Mouse (Mus musculus) megakaryocyte, embryonic 14.5 days (primary cell): ENCODE results near the gene Nfil3. TPM values are rescaled to one million over a fixed set of nuclear protein-coding genes. Genes with fewer than 3 reads are reported as not detected.
A peak's percentile ranks its signal among the peaks of the same experiment; 100 is the strongest.

Experiments
- H3K27me3 ChIP-seq: replicated peaks from 2 replicates; pipeline ENCODE3; 2012; ENCODE audit warnings: inconsistent platforms
- H3K36me3 ChIP-seq: replicated peaks from 2 replicates; pipeline ENCODE3; 2012; ENCODE audit warnings: low read length, inconsistent platforms, mixed read lengths
- H3K4me1 ChIP-seq: 2 replicates; pipeline ENCODE4 v1.6.1; 2012; ENCODE audit warnings: inconsistent platforms
- H3K4me3 ChIP-seq: replicated peaks from 2 replicates; pipeline ENCODE3; 2012; ENCODE audit warnings: moderate library complexity, mild to moderate bottlenecking, inconsistent platforms
- H3K9me3 ChIP-seq: 2 replicates; pipeline ENCODE4 v1.6.1; 2012; ENCODE audit warnings: inconsistent platforms
- FLI1 ChIP-seq: IDR thresholded peaks from 2 replicates; pipeline ENCODE4 v1.6.1; 2012; ENCODE audit warnings: low read length, inconsistent platforms, mixed read lengths
- GATA1 ChIP-seq: IDR thresholded peaks from 3 replicates; pipeline ENCODE4 v1.6.1; 2012; ENCODE audit warnings: mixed read lengths, low read length, inconsistent platforms, borderline replicate concordance
- polyA plus RNA-seq: library from polyadenylated mRNA; stranded (reverse); fragments of >175 nt; gene quantifications from 2 replicates; pipeline ENCODE4 v1.2.3, GENCODE M21; 2012; ENCODE audit warnings: low replicate concordance; ENCODE audit not compliant: insufficient read depth

Gene Nfil3
- polyA plus RNA-seq, 1 experiment, result 15.6 TPM

- TF ChIP-seq GATA1 (no peak), FLI1 (no peak)
- Histone ChIP-seq H3K4me3 (peak overlapping the region; percentile 71), H3K4me1 (peaks cover 56% of the 10 kb centered on the region), H3K36me3 (peaks cover 15% of the 10 kb centered on the region), H3K9me3 (no peaks in the 10 kb centered on the region), H3K27me3 (peaks cover 27% of the 10 kb centered on the region)
These were observed 3.7 kb downstream of the Nfil3 start for GRCm38 (mm10) chr13:52977221-52977609.

GRCm38 (mm10) chr13:52976510-52977220, 4.2 kb downstream of the Nfil3 start:
- Histone ChIP-seq H3K9me3 (no peaks in the 10 kb centered on the region), H3K4me3 (peak overlapping the region; percentile 15), H3K36me3 (peaks cover 15% of the 10 kb centered on the region), H3K4me1 (peaks cover 54% of the 10 kb centered on the region), H3K27me3 (peaks cover 28% of the 10 kb centered on the region)
- TF ChIP-seq GATA1 (no peak), FLI1 (no peak)

GRCm38 (mm10) chr13:52976130-52976509, 4.8 kb downstream of the Nfil3 start:
- no peaks in the 10 kb centered on the region for H3K9me3 ChIP-seq
- no peak overlapping the region for H3K4me3 ChIP-seq
- peaks cover 15% of the 10 kb centered on the region for H3K36me3 ChIP-seq
- peaks cover 28% of the 10 kb centered on the region for H3K27me3 ChIP-seq
- TF ChIP-seq FLI1 (no peak), GATA1 (no peak)
- peaks cover 55% of the 10 kb centered on the region for H3K4me1 ChIP-seq

GRCm38 (mm10) chr13:52974676-52975075, 6.2 kb downstream of the Nfil3 start:
- TF ChIP-seq GATA1 (no peak), FLI1 (no peak)
- Histone ChIP-seq H3K9me3 (no peaks in the 10 kb centered on the region), H3K27me3 (peaks cover 23% of the 10 kb centered on the region), H3K4me3 (no peak overlapping the region), H3K4me1 (peaks cover 58% of the 10 kb centered on the region), H3K36me3 (peaks cover 20% of the 10 kb centered on the region)

- Histone ChIP-seq H3K4me3 (no peak overlapping the region), H3K36me3 (peaks cover 31% of the 10 kb centered on the region), H3K4me1 (peaks cover 52% of the 10 kb centered on the region), H3K9me3 (no peaks in the 10 kb centered on the region), H3K27me3 (peaks cover 19% of the 10 kb centered on the region)
- TF ChIP-seq FLI1 (no peak), GATA1 (no peak)
These were observed 7.4 kb downstream of the Nfil3 start for GRCm38 (mm10) chr13:52973427-52973826.

GRCm38 (mm10) chr13:52972626-52973025, 8.2 kb downstream of the Nfil3 start:
- TF ChIP-seq GATA1, result no peak
- TF ChIP-seq FLI1, result no peak
- Histone ChIP-seq H3K36me3 (peaks cover 37% of the 10 kb centered on the region), H3K4me3 (no peak overlapping the region), H3K27me3 (peaks cover 12% of the 10 kb centered on the region), H3K9me3 (0 out of 2 replicates have a peak, but pooled peaks cover 3% of the 10 kb centered on the region), H3K4me1 (peaks cover 44% of the 10 kb centered on the region)

- Histone ChIP-seq H3K4me3 (no peak overlapping the region), H3K9me3 (0 out of 2 replicates have a peak, but pooled peaks cover 9% of the 10 kb centered on the region), H3K4me1 (peaks cover 35% of the 10 kb centered on the region), H3K27me3 (peaks cover 1% of the 10 kb centered on the region), H3K36me3 (peaks cover 43% of the 10 kb centered on the region)
- TF ChIP-seq GATA1 (no peak), FLI1 (no peak)
These were observed 10.0 kb downstream of the Nfil3 start for GRCm38 (mm10) chr13:52970876-52971275.

DNA sequence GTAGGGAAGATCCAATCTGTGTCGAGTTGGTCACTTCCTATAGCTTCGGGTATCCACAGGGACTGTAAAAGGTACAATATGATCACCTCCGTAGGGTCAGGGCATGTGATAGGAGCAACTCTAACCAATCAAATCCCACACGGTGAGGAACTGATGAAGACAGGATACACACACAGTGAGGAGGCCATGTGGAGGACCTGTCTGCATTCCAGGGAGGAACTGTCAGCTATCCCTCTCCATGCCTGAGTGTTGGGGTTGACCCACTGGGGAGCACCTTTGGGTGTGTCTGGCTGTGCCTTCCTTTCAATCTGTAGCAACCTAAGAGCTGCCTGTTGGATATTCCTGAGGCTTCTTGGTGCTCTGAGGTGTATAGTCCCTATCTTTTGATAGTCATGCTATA, 18.0 kb downstream of the Nfil3 start:
- TF ChIP-seq GATA1, result no peak
- Histone ChIP-seq H3K4me1 (no peaks in the 10 kb centered on the region), H3K9me3 (0 out of 2 replicates have a peak, but pooled peaks cover 9% of the 10 kb centered on the region)

DNA sequence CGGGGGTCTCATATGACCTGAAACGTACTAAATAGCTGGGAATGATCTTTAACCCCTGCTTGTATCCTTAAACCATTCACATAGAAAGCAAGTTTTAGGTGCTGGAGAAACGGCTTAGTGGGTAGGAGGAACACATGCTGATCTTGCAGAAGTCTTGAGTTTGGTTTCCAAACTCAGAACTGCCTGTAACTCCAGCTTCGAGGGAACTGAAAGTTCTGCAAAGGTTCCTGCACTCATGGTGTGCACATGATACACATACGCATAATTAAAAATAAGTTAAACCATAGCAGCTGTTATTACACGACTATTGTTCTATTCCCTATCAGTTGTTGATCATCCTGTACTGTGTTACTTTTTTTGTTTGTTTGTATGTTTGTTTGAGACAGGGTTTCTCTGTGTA, 18.5 kb downstream of the Nfil3 start:
- Histone ChIP-seq H3K4me1 (no peaks in the 10 kb centered on the region), H3K9me3 (0 out of 2 replicates have a peak, but pooled peaks cover 3% of the 10 kb centered on the region), H3K36me3 (peaks cover 25% of the 10 kb centered on the region), H3K27me3 (peaks cover 7% of the 10 kb centered on the region), H3K4me3 (no peak overlapping the region)
- TF ChIP-seq FLI1, result no peak

More for the DNA sequence above, 18.0 kb downstream of the Nfil3 start:
- Histone ChIP-seq H3K27me3 (peaks cover 7% of the 10 kb centered on the region), H3K36me3 (peaks cover 31% of the 10 kb centered on the region), H3K4me3 (no peak overlapping the region)

DNA sequence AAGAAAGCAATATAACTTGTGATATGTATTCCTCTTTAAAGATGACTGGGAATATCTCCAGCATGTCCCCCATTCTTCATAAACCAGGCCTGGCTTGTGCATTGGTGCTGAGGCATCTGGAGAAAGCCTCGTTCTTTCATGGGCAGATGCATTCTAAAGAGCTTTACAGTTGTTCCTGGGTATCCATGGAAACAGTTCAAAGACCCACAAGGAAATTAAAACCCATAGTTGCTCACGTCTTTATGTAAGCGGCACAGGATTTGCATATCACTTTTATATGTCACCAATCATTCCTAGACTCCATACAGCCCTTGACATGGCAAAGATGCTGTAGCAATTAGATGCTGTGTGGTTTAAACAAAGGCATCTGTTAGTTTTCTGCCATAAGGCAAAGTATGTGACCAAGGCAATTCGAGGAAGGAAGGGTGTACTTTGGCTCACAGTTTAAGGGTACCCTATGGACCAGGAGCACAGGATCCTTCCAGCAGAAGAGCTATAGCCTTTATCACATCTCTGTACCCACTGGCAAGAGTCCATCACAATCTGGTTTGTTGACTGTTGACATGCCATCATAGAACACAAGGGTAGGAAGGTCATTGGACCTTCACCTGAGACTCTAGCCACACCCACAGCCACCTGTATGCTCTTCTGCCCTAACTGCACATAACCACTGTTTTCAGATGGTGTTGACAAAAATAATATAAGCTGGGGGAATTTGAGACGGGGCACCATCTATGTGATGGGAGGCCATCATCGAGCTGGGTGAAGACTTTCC, 26.9 kb downstream of the Nfil3 start:
- Histone ChIP-seq H3K4me1 (no peaks in the 10 kb centered on the region), H3K27me3 (peaks cover 22% of the 10 kb centered on the region), H3K9me3 (peaks cover 41% of the 10 kb centered on the region), H3K36me3 (no peaks in the 10 kb centered on the region), H3K4me3 (no peak overlapping the region)
- TF ChIP-seq FLI1, result no peak
- no peak for TF ChIP-seq GATA1
